Mouse (Mus musculus) T-helper 1 cell (primary cell): Measurements from ENCODE around the gene Sox5.

ENCODE experiments used
- in situ Hi-C: fragments of 300-600 bp; cut with MboI, MseI; formaldehyde crosslinking; loops from one replicate; pipeline ENCODE4 v1.15.1; 2025; ENCODE audit warnings: high pct_unique_total_duplicates

Gene Sox5

GRCm38 (mm10) chr6:144781431-144782030, at the start of gene Sox5:
Gene Sox5 (minus strand): TSS chr6:144781977.
- in situ Hi-C loops: no loop called here

GRCm38 (mm10) chr6:144825018-144825602, 43.3 kb upstream of the Sox5 start:
- in situ Hi-C loops: no loop called here

GRCm38 (mm10) chr6:144824153-144824552, 42.4 kb upstream of the Sox5 start:
- in situ Hi-C loops: no loop called here

GRCm38 (mm10) chr6:144822594-144822993, 40.8 kb upstream of the Sox5 start:
- in situ Hi-C loops: no loop called here

GRCm38 (mm10) chr6:144821019-144821418, 39.2 kb upstream of the Sox5 start:
- in situ Hi-C loops: no loop called here

GRCm38 (mm10) chr6:144818016-144818415, 36.2 kb upstream of the Sox5 start:
- in situ Hi-C loops: no loop called here

- in situ Hi-C loops: no loop called here
Observed at GRCm38 (mm10) chr6:144817329-144817932, 35.7 kb upstream of the Sox5 start.

GRCm38 (mm10) chr6:144815542-144815941, 33.8 kb upstream of the Sox5 start:
- in situ Hi-C loops: no loop called here

GRCm38 (mm10) chr6:144814931-144815364, 33.2 kb upstream of the Sox5 start:
- in situ Hi-C loops: no loop called here

GRCm38 (mm10) chr6:144804321-144804720, 22.5 kb upstream of the Sox5 start:
- in situ Hi-C loops: loop anchor here (5.0 kb wide), 2 partner anchors 48 to 158 kb away; no protein-coding TSS in a partner anchor

GRCm38 (mm10) chr6:144803063-144803462, 21.3 kb upstream of the Sox5 start:
- in situ Hi-C loops: loop anchor here (5.0 kb wide), 2 partner anchors 49 to 159 kb away; no protein-coding TSS in a partner anchor

- in situ Hi-C loops: no loop called here
Observed at GRCm38 (mm10) chr6:144794356-144794755, 12.6 kb upstream of the Sox5 start.

GRCm38 (mm10) chr6:144792871-144793270, 11.1 kb upstream of the Sox5 start:
- in situ Hi-C loops: no loop called here

GRCm38 (mm10) chr6:144783295-144783694, 1.5 kb upstream of the Sox5 start:
- in situ Hi-C loops: no loop called here

- in situ Hi-C loops: no loop called here
Observed at GRCm38 (mm10) chr6:144782866-144783265, 1.1 kb upstream of the Sox5 start.

GRCm38 (mm10) chr6:144782031-144782857, 467 bp upstream of the Sox5 start:
- in situ Hi-C loops: no loop called here

- in situ Hi-C loops: no loop called here
Observed at GRCm38 (mm10) chr6:144780608-144781285, 1.0 kb downstream of the Sox5 start.

- in situ Hi-C loops: loop anchor here (10.0 kb wide), 1 partner anchor 135 kb away; no protein-coding TSS in a partner anchor
Observed at GRCm38 (mm10) chr6:144779945-144780607, 1.7 kb downstream of the Sox5 start.

GRCm38 (mm10) chr6:144777356-144778035, 4.3 kb downstream of the Sox5 start:
- in situ Hi-C loops: loop anchor here (10.0 kb wide), 1 partner anchor 133 kb away; no protein-coding TSS in a partner anchor

- in situ Hi-C loops: loop anchor here (10.0 kb wide), 1 partner anchor 129 kb away; no protein-coding TSS in a partner anchor
Observed at GRCm38 (mm10) chr6:144773736-144774135, 8.0 kb downstream of the Sox5 start.
